Mouse (Mus musculus) MEL (cell line): ENCODE results near the gene Srarp. TPM values are rescaled to one million over a fixed set of nuclear protein-coding genes. Genes with fewer than 3 reads are reported as not detected.

Source experiments
- DNase-seq: peaks from one replicate; pipeline ENCODE4 v3.0.0; 2011; ENCODE audit warnings: low read depth, low spot score
- H3K27ac ChIP-seq: 2 replicates; pipeline ENCODE4 v1.5.1; 2012; ENCODE audit warnings: low read depth, mild to moderate bottlenecking, control low read depth, low read length, moderate library complexity; ENCODE audit not compliant: control insufficient read depth
- H3K27me3 ChIP-seq, 2 experiments: fragments of 150-350 bp in 1 of 2; sonication (generic) in 1 of 2; 2 replicates each; pipeline ENCODE4 v1.6.1; 2012; ENCODE audit warnings: low read length in 2 of 2, mild to moderate bottlenecking in 2 of 2, improper control_type of control experiment in 1 of 2, moderate library complexity in 1 of 2; ENCODE audit not compliant: insufficient read depth in 2 of 2, control insufficient read depth in 1 of 2
- H3K36me3 ChIP-seq, 2 experiments: 2 replicates each; pipeline ENCODE4 v1.6.1; 2012 to 2014; ENCODE audit warnings: low read length in 2 of 2, improper control_type of control experiment in 1 of 2, inconsistent platforms in 1 of 2, mild to moderate bottlenecking in 1 of 2; ENCODE audit not compliant: insufficient read depth in 2 of 2, control insufficient read depth in 1 of 2
- H3K4me1 ChIP-seq, 2 experiments: fragments of 150-350 bp in 1 of 2; sonication (generic) in 1 of 2; 2 replicates each; pipeline ENCODE4 v1.6.1; 2012; ENCODE audit warnings: low read length in 2 of 2, improper control_type of control experiment in 1 of 2, mild to moderate bottlenecking in 1 of 2; ENCODE audit not compliant: insufficient read depth in 2 of 2, control insufficient read depth in 1 of 2
- H3K4me3 ChIP-seq, 2 experiments: fragments of 150-350 bp in 1 of 2; sonication (generic) in 1 of 2; 2 replicates each; pipeline ENCODE4 v1.5.1; 2012; ENCODE audit warnings: low read depth in 2 of 2, low read length in 2 of 2, mild to moderate bottlenecking in 2 of 2, moderate library complexity in 2 of 2, control low read depth in 1 of 2, improper control_type of control experiment in 1 of 2; ENCODE audit not compliant: control insufficient read depth in 1 of 2, insufficient read depth in 1 of 2
- H3K79me2 ChIP-seq: 2 replicates; pipeline ENCODE4 v1.6.1; 2012; ENCODE audit warnings: mild to moderate bottlenecking, low read length, moderate library complexity; ENCODE audit not compliant: control insufficient read depth, poor library complexity, insufficient read depth
- H3K9ac ChIP-seq: 2 replicates; pipeline ENCODE4 v1.6.1; 2012; ENCODE audit warnings: low read depth, mild to moderate bottlenecking, control low read depth, low read length, moderate library complexity; ENCODE audit not compliant: control insufficient read depth, poor library complexity, severe bottlenecking
- H3K9me3 ChIP-seq: fragments of 150-350 bp; sonication (generic); replicated peaks from 2 replicates; pipeline ENCODE4 v1.6.1; 2012; ENCODE audit warnings: mild to moderate bottlenecking, low read length, improper control_type of control experiment, moderate library complexity; ENCODE audit not compliant: insufficient read depth
- BHLHE40 ChIP-seq: IDR thresholded peaks from 2 replicates; pipeline ENCODE4 v1.6.1; 2012; ENCODE audit warnings: low read depth, mild to moderate bottlenecking, inconsistent platforms, low read length, improper control_type of control experiment, borderline replicate concordance
- CHD1 ChIP-seq: IDR thresholded peaks from 2 replicates; pipeline ENCODE4 v1.6.1; 2012; ENCODE audit warnings: low read depth, mild to moderate bottlenecking, inconsistent platforms, low read length, improper control_type of control experiment
- CTCF ChIP-seq, 3 experiments: IDR thresholded peaks in 2 of 3; conservative IDR thresholded peaks in 1 of 3; 2 replicates each; pipeline ENCODE4 v1.5.1; 2011 to 2012; ENCODE audit warnings: low read length in 3 of 3, low read depth in 2 of 3, mild to moderate bottlenecking in 2 of 3, improper control_type of control experiment in 1 of 3, inconsistent platforms in 1 of 3, mixed read lengths in 1 of 3, moderate library complexity in 1 of 3; ENCODE audit not compliant: control insufficient read depth in 1 of 3, insufficient read depth in 1 of 3, poor library complexity in 1 of 3, severe bottlenecking in 1 of 3
- ELF1 ChIP-seq: IDR thresholded peaks from 2 replicates; pipeline ENCODE4 v1.6.1; 2014; ENCODE audit warnings: low read depth, mild to moderate bottlenecking, inconsistent platforms, low read length, improper control_type of control experiment, moderate library complexity
- EP300 ChIP-seq, 2 experiments: IDR thresholded peaks; 2 replicates each; pipeline ENCODE4 v1.6.1; 2011; ENCODE audit warnings: improper control_type of control experiment in 2 of 2, low read length in 2 of 2, low read depth in 1 of 2, mild to moderate bottlenecking in 1 of 2
- ETS1 ChIP-seq: IDR thresholded peaks from 2 replicates; pipeline ENCODE4 v1.6.1; 2012; ENCODE audit warnings: low read depth, mild to moderate bottlenecking, inconsistent platforms, low read length, improper control_type of control experiment, moderate library complexity
- GABPA ChIP-seq: IDR thresholded peaks from 2 replicates; pipeline ENCODE4 v1.6.1; 2012; ENCODE audit warnings: low read depth, mild to moderate bottlenecking, inconsistent platforms, low read length, improper control_type of control experiment, moderate library complexity
- GATA1 ChIP-seq: IDR thresholded peaks from 2 replicates; pipeline ENCODE4 v1.6.1; 2011; ENCODE audit warnings: low read depth, low read length, improper control_type of control experiment
- KAT2A ChIP-seq: conservative IDR thresholded peaks from 2 replicates; pipeline ENCODE4 v1.6.1; 2012; ENCODE audit warnings: low read depth, low read length, improper control_type of control experiment, inconsistent platforms
- MAX ChIP-seq: IDR thresholded peaks from 2 replicates; pipeline ENCODE4 v1.6.1; 2011; ENCODE audit warnings: low read length, improper control_type of control experiment
- MAZ ChIP-seq: IDR thresholded peaks from 2 replicates; pipeline ENCODE4 v1.6.1; 2012; ENCODE audit warnings: low read depth, mild to moderate bottlenecking, inconsistent platforms, low read length, improper control_type of control experiment
- MXI1 ChIP-seq: IDR thresholded peaks from 2 replicates; pipeline ENCODE4 v1.6.1; 2011; ENCODE audit warnings: mild to moderate bottlenecking, low read depth, low read length, improper control_type of control experiment
- RCOR1 ChIP-seq: IDR thresholded peaks from 2 replicates; pipeline ENCODE4 v1.6.1; 2012; ENCODE audit warnings: low read depth, mild to moderate bottlenecking, inconsistent platforms, low read length, improper control_type of control experiment
- SIN3A ChIP-seq: IDR thresholded peaks from 2 replicates; pipeline ENCODE4 v1.6.1; 2012; ENCODE audit warnings: low read length, improper control_type of control experiment, inconsistent platforms
- TAL1 ChIP-seq: IDR thresholded peaks from 2 replicates; pipeline ENCODE4 v1.6.1; 2012; ENCODE audit warnings: mild to moderate bottlenecking, inconsistent platforms, low read length, moderate library complexity, mixed read lengths
- TBP ChIP-seq: IDR thresholded peaks from 2 replicates; pipeline ENCODE4 v1.8.0; 2011; ENCODE audit warnings: low read depth, low read length, improper control_type of control experiment
- TCF12 ChIP-seq: IDR thresholded peaks from 2 replicates; pipeline ENCODE4 v1.6.1; 2014; ENCODE audit warnings: low read depth, mild to moderate bottlenecking, inconsistent platforms, low read length, improper control_type of control experiment, moderate library complexity
- USF1 ChIP-seq: IDR thresholded peaks from 2 replicates; pipeline ENCODE4 v1.6.1; 2014; ENCODE audit warnings: low read depth, mild to moderate bottlenecking, inconsistent platforms, low read length, improper control_type of control experiment, moderate library complexity
- USF2 ChIP-seq, 2 experiments: IDR thresholded peaks; 2 replicates each; pipeline ENCODE4 v1.6.1; 2011 to 2012; ENCODE audit warnings: improper control_type of control experiment in 2 of 2, low read length in 2 of 2, borderline replicate concordance in 1 of 2, inconsistent platforms in 1 of 2, low read depth in 1 of 2, mild to moderate bottlenecking in 1 of 2; ENCODE audit not compliant: insufficient read depth in 1 of 2
- ZMIZ1 ChIP-seq: IDR thresholded peaks from 2 replicates; pipeline ENCODE4 v1.6.1; 2012; ENCODE audit warnings: low read depth, mild to moderate bottlenecking, inconsistent platforms, low read length, improper control_type of control experiment, moderate library complexity
- ZNF384 ChIP-seq: IDR thresholded peaks from 2 replicates; pipeline ENCODE4 v1.6.1; 2012; ENCODE audit warnings: low read depth, mild to moderate bottlenecking, inconsistent platforms, low read length, improper control_type of control experiment
- polyA plus RNA-seq, 2 experiments: library from polyadenylated mRNA; stranded (reverse) in 1 of 2; unstranded in 1 of 2; fragments of >175 nt in 1 of 2; fragments of >200 nt in 1 of 2; gene quantifications; 2 replicates each; pipeline versions ENCODE4 v1.2.1 to v1.2.4; 2012; ENCODE audit warnings: low replicate concordance in 2 of 2, low read depth in 1 of 2; ENCODE audit not compliant: insufficient read length in 2 of 2, insufficient read depth in 1 of 2, missing spikeins in 1 of 2
- total RNA-seq: library from RNA; depleted of rRNA; stranded (reverse); fragments of 300-350 nt; gene quantifications from 2 replicates; pipeline ENCODE4 v1.2.3, GENCODE M21; 2012

Gene Srarp
- total and polyA plus RNA-seq, 3 experiments: not detected

- H3K4me1 ChIP-seq: peaks cover 7 to 11% of the 10 kb centered on the region in 2 experiments
- peaks cover 3% of the 10 kb centered on the region; the same call in 1 of the 2 replicates for H3K79me2 ChIP-seq
- no peaks in the 10 kb centered on the region for H3K27me3 ChIP-seq
- peak overlapping the region; percentile 46 for H3K27ac ChIP-seq
- DNase-seq: peak; percentile 93
- H3K9me3 ChIP-seq: no peaks in the 10 kb centered on the region
- H3K9ac ChIP-seq: no peak overlapping the region
- peak; percentile 68 for TF ChIP-seq SIN3A
- TF ChIP-seq BHLHE40: no peak
- TF ChIP-seq GATA1: peak; percentile 63
- peak; percentile 41 for TF ChIP-seq MXI1
- no peak for TF ChIP-seq ZNF384
- peak; percentile 47 for TF ChIP-seq TAL1
- peak in 1 of 2 experiments; percentile 68; a peak in 2 of 4 replicates for TF ChIP-seq EP300 (IDR thresholded peaks at IDR 0.05; ENCODE audit: low read depth in 1 of 2, low read length in 2 of 2)
- TF ChIP-seq USF1: no peak
- 0 out of 2 replicates have a peak, but pooled peaks have one; percentile 58 for TF ChIP-seq MAZ
- peak; percentile 52; the same call in 1 of the 2 replicates for TF ChIP-seq TBP
- TF ChIP-seq TCF12: 0 out of 2 replicates have a peak, but pooled peaks have one; percentile 33
- TF ChIP-seq ETS1: peak; percentile 44; the same call in 1 of the 2 replicates
- no peak for TF ChIP-seq CTCF (IDR thresholded peaks at IDR 0.05 in 2 of 3, conservative IDR thresholded peaks at IDR 0.05 in 1 of 3; ENCODE audit: control insufficient read depth in 1 of 3, insufficient read depth in 1 of 3, low read depth in 2 of 3, low read length in 3 of 3, poor library complexity in 1 of 3, severe bottlenecking in 1 of 3)
- TF ChIP-seq KAT2A: no peak
- no peak for TF ChIP-seq MAX
- TF ChIP-seq RCOR1: peak; percentile 46; the same call in 1 of the 2 replicates
- TF ChIP-seq ZMIZ1: no peak
- H3K4me3 ChIP-seq: no peak overlapping the region
- peaks cover 3 to 7% of the 10 kb centered on the region in 2 experiments; a peak in 3 of 4 replicates for H3K36me3 ChIP-seq
Measured at GRCm38 (mm10) chr4:141451251-141451650, 15.3 kb upstream of the Srarp start.

GRCm38 (mm10) chr4:141446211-141446610, 10.3 kb upstream of the Srarp start:
- H3K36me3 ChIP-seq: peaks cover 2 to 11% of the 10 kb centered on the region in 2 experiments; a peak in 2 of 4 replicates
- peaks cover 12% of the 10 kb centered on the region for H3K79me2 ChIP-seq
- no peak overlapping the region for H3K9ac ChIP-seq
- H3K4me3 ChIP-seq: no peak overlapping the region
- DNase-seq: no peak
- H3K27me3 ChIP-seq: no peaks in the 10 kb centered on the region
- H3K9me3 ChIP-seq: no peaks in the 10 kb centered on the region
- peaks cover 3 to 24% of the 10 kb centered on the region in 2 experiments for H3K4me1 ChIP-seq
- H3K27ac ChIP-seq: no peak overlapping the region
- TF ChIP-seq GABPA (no peak), CHD1 (no peak), TCF12 (no peak), USF2 (IDR thresholded peaks at IDR 0.05; ENCODE audit: borderline replicate concordance in 1 of 2, insufficient read depth in 1 of 2, low read depth in 1 of 2, low read length in 2 of 2) (no peak), ELF1 (no peak)
